Mouse (Mus musculus): ENCODE measurements around the gene Trabd2b. TPM values are rescaled to one million over a fixed set of nuclear protein-coding genes. Genes with fewer than 3 reads are reported as not detected.

The Trabd2b gene
- polyA plus RNA-seq, 1 experiment from 2014 or later: 1.8 TPM

DNA sequence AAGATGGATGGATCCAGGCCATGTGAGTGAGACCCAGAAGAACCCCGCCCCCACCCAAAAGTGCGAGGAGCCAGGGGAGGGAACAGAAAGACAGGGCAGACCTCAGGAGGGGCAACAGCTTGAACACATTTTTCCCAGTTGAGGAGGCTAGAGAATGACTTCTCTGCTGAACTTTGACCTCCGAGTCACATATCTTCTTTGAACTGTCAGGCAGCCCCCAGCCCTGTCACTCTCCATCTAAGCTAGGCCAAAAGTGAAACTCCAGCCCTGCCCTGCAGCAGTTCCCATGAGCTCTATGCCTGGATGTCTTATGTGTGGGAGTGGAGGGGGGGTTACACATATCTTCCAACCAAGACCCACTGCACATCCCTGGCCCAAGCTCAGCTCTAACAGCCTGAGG, 244.5 kb downstream of the Trabd2b start:
- peaks cover 33% of the 10 kb centered on the region for H3K27me3 ChIP-seq
- WGBS: 58% methylated on average over 3 of the region's 3 CpGs
- H3K27ac ChIP-seq (replicated peaks): no peak overlapping the region
- no peaks in the 10 kb centered on the region for H3K36me3 ChIP-seq
- H3K4me2 ChIP-seq (replicated peaks): no peak overlapping the region
- ATAC-seq (ENCODE audit: low FRiP score, low read depth): no peak
- H3K4me1 ChIP-seq: peaks cover 4% of the 10 kb centered on the region
- no peak overlapping the region for H3K9ac ChIP-seq (replicated peaks)
- no peaks in the 10 kb centered on the region for H3K9me3 ChIP-seq
- H3K4me3 ChIP-seq: no peak overlapping the region

DNA sequence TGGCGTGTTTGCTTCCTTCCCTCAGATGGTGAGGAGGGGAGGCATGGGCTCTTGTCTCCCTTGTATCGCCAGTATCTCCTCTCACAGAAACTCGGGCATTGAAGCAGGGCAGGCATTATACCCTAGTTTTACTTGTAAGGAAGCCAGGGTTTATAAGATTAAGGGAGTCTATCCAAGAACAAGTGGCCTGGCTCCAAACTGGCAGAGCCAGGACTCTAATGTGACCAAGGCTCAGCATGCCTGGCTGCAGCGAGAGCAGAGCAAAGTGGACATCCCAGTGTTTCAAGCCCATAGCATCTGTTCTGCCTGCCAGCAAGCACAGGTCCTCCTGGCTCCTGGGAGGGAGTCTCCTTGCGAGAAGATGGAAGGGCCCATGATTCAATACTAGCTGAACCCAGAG, 245.1 kb downstream of the Trabd2b start:
- Histone ChIP-seq H3K27ac (replicated peaks) (no peak overlapping the region), H3K4me1 (peaks cover 4% of the 10 kb centered on the region), H3K4me2 (replicated peaks) (no peak overlapping the region), H3K9me3 (no peaks in the 10 kb centered on the region), H3K9ac (replicated peaks) (no peak overlapping the region), H3K4me3 (no peak overlapping the region), H3K36me3 (no peaks in the 10 kb centered on the region), H3K27me3 (peaks cover 33% of the 10 kb centered on the region)
- 78% methylated on average over 5 of the region's 5 CpGs for WGBS
- no peak for ATAC-seq (ENCODE audit: low FRiP score, low read depth)

DNA sequence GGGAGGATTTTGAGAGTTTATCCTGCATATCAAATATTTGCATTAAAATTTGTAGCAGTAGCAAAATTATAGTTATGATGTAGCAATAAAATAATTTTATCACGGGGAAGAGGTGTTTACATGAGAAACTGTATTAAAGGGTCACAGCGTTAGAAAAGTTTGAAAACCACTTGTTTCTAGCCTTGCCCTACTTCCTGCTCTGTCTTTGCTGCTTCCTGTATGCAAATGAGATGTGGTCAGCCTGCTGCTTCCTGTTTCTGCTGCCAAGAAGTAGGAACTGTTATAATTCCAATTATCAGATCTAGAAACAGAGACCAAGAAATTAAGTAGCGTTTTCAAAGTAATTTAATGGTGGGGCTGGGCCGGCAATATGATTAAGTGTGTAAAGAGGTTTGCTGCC, 245.9 kb downstream of the Trabd2b start:
- no peak overlapping the region for H3K9ac ChIP-seq (replicated peaks)
- ATAC-seq (ENCODE audit: low FRiP score, low read depth): no peak
- WGBS: 89% methylated on average over 4 of the region's 4 CpGs

DNA sequence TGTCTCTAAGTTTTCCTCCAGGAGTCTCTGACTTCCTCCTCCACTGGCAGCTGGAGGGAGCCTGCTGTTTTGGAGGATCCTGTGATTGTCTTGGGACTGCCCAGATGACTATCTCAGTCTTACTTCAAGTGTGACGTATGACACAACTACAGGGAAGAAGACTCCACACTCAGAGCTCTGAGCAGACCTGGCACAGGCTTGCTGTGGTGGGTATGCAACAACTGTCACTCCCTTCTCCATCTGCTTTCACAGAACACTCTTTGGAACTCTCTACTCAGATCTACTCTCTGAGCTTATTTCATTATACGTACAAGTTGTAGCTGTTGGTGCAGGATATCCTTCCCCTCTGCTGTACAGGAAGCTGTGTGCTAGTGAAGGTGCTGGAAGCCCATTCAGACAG, 251.4 kb downstream of the Trabd2b start:
- H3K36me3 ChIP-seq: no peaks in the 10 kb centered on the region
- 78% methylated on average over 2 of the region's 2 CpGs for WGBS
- H3K4me2 ChIP-seq (replicated peaks): no peak overlapping the region
- H3K4me3 ChIP-seq: no peak overlapping the region
- no peaks in the 10 kb centered on the region for H3K9me3 ChIP-seq
- no peak for ATAC-seq (ENCODE audit: low FRiP score, low read depth)
- no peak overlapping the region for H3K9ac ChIP-seq (replicated peaks)
- no peaks in the 10 kb centered on the region for H3K4me1 ChIP-seq
- no peak overlapping the region for H3K27ac ChIP-seq (replicated peaks)
- H3K27me3 ChIP-seq: no peaks in the 10 kb centered on the region; the same call in 1 of the 2 replicates

More for the DNA sequence above, 245.9 kb downstream of the Trabd2b start:
- no peaks in the 10 kb centered on the region for H3K36me3 ChIP-seq
- H3K27me3 ChIP-seq: peaks cover 33% of the 10 kb centered on the region
- H3K4me1 ChIP-seq: peaks cover 4% of the 10 kb centered on the region
- no peak overlapping the region for H3K27ac ChIP-seq (replicated peaks)
- no peak overlapping the region for H3K4me3 ChIP-seq
- no peak overlapping the region for H3K4me2 ChIP-seq (replicated peaks)
- H3K9me3 ChIP-seq: no peaks in the 10 kb centered on the region

DNA sequence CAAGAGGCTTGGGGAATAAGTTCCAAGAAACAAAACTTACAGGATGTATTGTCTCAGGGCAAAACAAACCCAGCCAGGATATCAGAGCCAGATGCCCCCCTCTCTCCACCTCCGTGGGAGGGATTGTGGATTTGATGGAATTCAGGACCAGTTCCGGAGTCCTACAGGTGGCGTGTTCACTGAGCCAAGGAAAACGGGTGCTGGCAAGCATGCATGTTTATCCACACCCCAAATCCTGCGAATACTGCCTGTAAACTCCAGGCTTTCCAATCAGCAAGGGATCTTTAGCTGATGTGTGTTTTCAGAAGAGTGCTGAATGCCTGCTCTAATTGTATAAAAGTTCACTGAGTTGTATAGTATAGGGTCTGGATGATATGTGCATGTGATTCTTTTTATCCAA, 253.4 kb downstream of the Trabd2b start:
- WGBS: 70% methylated on average over 5 of the region's 5 CpGs
- Histone ChIP-seq H3K4me1 (no peaks in the 10 kb centered on the region), H3K9me3 (no peaks in the 10 kb centered on the region), H3K27me3 (peaks cover 15% of the 10 kb centered on the region), H3K9ac (replicated peaks) (no peak overlapping the region), H3K27ac (replicated peaks) (no peak overlapping the region), H3K4me2 (replicated peaks) (no peak overlapping the region), H3K36me3 (no peaks in the 10 kb centered on the region), H3K4me3 (no peak overlapping the region)
- no peak for ATAC-seq (ENCODE audit: low FRiP score, low read depth)

DNA sequence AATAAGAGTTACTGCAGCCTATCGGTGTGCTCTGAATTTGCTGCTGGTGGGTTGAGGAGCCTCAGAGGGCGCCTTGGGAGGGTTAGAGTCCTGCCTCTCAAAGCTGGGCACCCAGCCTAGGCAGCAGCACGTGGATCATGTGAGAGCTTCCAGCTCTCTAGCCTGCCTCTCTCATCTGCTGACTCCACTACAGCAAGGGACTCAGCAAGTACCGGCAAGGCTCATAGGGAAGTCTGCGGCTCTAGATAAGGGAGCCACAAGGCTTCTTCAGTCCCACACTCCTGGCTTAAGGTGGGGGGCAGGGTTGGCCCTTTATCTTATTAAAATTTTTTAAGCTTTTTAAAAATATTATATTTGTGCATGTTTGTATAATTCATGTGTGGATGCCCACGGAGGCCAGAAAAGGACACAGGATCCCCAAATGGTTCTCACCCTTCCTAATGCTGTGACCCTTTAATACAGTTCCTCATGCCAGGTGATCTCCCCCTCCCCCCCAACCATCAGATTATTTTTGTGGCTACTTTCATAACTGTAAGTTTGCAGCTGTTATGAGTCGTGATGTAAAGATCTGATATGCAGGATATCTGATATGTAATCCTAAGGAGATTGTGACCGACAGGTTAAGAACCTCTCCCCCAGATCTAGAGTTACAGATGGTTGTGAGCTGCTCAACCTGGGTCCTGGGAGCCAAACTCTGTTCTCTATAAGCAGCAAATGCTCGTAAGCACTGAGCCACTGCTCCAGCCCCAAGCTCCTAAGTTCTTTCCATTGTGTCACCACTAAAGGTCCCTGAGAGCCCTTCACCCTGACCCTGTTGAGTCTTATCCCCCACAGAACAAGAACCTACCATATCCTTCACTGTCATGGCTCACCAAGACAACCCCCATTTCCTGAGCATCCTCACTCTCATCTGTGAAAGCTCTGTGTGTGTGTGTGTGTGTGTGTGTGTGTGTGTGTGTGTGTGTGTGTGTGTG, 257.8 kb downstream of the Trabd2b start:
- Histone ChIP-seq H3K27ac (replicated peaks) (no peak overlapping the region), H3K9ac (replicated peaks) (no peak overlapping the region), H3K4me2 (replicated peaks) (no peak overlapping the region), H3K4me1 (peaks cover 13% of the 10 kb centered on the region), H3K4me3 (no peak overlapping the region), H3K27me3 (peaks cover 60% of the 10 kb centered on the region), H3K9me3 (no peaks in the 10 kb centered on the region), H3K36me3 (no peaks in the 10 kb centered on the region)
- ATAC-seq (ENCODE audit: low FRiP score, low read depth): no peak
- WGBS: 74% methylated on average over 9 of the region's 9 CpGs

Other genes starting within 250 kb of the Trabd2b start
- not detected in 2 replicates for gene Skint11, start 243.3 kb upstream of the Trabd2b start, polyA plus RNA-seq (2016; fragmentation: Nextera tagmentation; extraction: Ambion mirVana)

All from midbrain, embryonic 12.5 days (tissue).